Mouse (Mus musculus) MEL-GATA-1-ER (cell line): ENCODE results near the gene Snrnp40.

Experiments used
- DNase-seq: peaks from one replicate; pipeline ENCODE4 v3.0.0-alpha.2; 2012; ENCODE audit warnings: low read depth; ENCODE audit errors: extremely low read depth

Snrnp40 gene

DNA sequence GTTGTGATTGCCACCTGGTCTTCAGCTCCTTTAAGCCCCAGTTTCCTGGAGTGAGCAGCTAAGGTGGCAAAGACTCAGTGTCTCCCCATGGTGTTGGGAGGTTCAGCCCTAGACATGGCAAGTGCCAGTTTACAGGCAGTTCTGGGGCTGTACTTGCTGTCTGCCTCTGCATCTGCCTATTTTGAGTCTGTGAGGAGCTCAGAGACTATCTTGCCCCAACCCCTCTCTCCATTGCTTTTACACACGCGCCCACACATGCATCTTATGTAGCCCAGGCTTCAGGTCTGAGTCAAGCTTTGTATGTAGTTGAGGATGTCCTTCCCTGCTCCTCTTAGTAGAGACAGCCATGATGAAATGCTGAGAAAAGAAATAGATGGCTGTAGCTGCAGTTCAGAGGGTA is 19.2 kb downstream of the Snrnp40 start:
- DNase-seq: no peak

DNA sequence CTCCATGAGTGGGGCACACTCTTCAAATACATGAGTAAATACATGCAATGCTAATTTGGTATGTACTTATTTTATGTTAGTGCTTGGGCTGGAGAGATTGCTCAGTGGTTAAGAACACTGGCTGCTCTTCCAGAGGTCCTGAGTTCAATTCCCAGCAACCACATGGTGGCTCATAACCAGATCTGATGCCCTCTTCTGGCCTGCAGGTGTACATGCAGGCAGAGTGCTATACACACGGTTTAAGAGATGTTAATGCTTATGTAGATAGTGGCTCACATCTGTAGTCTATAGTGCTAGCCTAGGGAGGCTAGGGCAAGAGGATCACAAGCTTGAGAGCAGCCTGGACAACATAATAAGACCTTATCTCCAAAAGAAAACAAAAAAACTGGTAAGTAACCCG is 20.5 kb downstream of the Snrnp40 start:
- DNase-seq: no peak

DNA sequence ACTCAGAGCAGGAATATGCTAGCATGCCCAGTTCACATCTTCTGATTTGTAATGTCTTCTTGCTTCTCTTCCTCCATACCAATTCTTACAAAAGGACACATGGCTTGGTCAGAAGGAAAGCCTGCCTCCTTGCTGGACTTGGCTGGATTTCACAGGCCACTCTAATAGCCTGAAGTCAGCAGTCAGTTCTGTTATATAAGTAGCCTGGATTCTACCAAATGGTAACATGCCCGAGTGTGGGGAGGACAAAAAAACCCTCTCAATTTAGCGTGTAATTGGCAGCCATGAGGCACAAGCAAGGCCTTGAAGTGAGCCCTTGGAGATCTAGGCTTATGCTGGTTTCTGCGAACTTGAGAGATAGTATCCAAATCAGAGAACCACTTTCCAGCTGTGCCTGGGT is 27.3 kb downstream of the Snrnp40 start:
- DNase-seq: no peak

DNA sequence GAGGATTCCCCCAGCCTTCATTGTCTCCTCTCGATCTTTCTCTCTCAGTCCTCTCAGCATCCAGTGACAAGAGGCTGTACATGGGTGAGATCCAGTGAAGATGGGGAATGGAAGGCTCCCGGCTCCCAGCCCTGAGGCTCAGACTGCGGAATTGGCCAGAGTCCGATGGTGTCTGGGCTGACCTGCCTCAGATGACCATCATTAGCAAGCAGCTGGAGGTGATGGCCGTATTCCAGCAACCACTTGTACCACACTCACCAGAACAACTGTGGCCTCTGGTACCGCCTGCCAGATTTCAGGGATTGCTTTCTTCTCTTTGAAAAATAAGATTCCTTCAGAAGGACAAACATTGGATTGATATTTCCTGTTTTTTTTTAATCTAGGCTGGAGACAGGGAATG is 29.6 kb downstream of the Snrnp40 start:
- DNase-seq: no peak

DNA sequence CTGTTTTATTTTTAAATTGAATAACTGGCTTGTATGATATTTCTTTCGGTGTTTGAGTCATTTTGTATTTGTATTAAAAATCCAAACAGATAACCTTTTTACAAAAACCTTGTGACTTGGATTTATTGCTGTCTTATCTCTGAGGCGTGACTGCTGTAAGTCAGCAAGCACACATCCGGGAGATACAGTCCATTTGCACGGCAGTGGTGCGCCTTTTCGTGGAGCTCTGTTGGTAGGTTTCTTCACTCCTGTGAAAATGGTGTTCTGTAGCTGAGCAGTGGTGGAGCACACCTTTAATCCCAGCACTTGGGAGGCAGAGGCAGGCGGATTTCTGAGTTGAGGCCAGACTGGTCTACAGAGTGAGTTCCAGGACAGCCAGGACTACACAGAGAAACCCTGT is 30.0 kb downstream of the Snrnp40 start:
- no peak for DNase-seq

DNA sequence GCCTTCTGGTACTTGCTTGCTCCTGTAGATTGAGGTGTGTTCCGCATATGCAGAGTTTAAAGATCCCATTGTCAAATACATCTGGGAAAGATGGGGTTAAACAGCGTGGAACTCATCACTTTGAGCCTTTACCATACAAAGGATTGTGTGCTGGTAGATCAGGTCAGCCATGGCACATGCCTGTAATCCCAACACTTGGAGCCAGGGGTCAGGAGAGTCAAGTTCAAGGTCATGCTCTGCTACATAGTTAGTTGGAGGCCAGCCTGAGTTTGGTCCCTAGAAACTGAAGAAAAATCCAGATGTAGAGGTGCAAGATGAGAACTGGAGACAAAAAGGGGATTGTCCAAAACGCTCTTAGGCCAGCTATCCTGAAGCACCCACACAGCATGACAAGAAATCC is 31.3 kb downstream of the Snrnp40 start:
- no peak for DNase-seq
